Mouse (Mus musculus): ENCODE measurements around the gene Zfp622.
"Not testable (repeated sequence)": the region's sequence is repeated elsewhere in the genome, so short reads cannot be mapped to it uniquely, and the experiment has no call there.

Zfp622 gene

GRCm38 (mm10) chr15:25971596-25971995 lies 12.6 kb upstream of the Zfp622 start:
- DNase-seq (ENCODE audit: low spot score), result no peak

DNA sequence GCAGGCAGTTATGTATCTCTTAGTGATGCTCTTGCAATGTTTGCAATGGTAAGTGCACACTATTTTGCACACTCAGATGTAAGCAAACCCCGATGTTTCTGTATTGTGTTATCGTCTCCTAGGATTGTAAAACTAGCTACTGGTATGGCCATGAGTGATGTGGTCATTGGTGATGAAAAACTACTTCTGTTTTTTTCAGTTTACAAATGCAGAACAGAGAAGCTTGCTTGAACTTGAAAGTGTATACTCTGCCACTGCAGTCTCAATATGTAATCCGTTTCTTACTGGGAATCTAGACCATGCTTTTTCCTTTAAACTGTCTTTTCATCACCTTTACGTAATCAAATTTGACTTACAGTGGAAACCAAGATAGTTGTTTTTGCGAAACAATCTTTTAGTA lies 11.4 kb upstream of the Zfp622 start:
- DNase-seq (ENCODE audit: low spot score), result no peak

GRCm38 (mm10) chr15:25974352-25974751 lies 9.8 kb upstream of the Zfp622 start:
- no peak for DNase-seq (ENCODE audit: low spot score)

DNA sequence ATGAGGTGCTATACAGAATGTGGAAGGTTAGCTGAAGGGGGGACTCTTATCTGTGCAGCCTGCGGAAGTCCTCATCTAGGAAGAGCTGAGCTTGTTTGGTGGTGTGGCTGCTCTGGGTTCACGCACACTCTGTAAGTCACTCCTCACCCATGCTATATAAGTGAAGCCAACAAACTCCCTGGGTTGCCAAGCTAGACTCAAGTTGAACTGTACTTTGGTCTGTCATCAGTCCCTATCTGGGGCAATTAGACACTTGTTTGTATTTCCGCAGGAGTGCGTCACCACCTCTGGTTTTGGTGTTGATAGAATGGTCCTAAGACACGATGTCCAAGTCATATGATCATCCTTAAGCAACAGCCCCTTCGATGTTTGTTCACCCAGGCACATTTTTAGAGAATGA lies 8.4 kb upstream of the Zfp622 start:
- no peak for DNase-seq (ENCODE audit: low spot score)

- DNase-seq (ENCODE audit: low spot score), result peak; percentile 18
Observed at GRCm38 (mm10) chr15:25983614-25984013, 552 bp upstream of the Zfp622 start.

GRCm38 (mm10) chr15:25984734-25985492 lies 747 bp downstream of the Zfp622 start:
- DNase-seq (ENCODE audit: low spot score), result no peak

DNA sequence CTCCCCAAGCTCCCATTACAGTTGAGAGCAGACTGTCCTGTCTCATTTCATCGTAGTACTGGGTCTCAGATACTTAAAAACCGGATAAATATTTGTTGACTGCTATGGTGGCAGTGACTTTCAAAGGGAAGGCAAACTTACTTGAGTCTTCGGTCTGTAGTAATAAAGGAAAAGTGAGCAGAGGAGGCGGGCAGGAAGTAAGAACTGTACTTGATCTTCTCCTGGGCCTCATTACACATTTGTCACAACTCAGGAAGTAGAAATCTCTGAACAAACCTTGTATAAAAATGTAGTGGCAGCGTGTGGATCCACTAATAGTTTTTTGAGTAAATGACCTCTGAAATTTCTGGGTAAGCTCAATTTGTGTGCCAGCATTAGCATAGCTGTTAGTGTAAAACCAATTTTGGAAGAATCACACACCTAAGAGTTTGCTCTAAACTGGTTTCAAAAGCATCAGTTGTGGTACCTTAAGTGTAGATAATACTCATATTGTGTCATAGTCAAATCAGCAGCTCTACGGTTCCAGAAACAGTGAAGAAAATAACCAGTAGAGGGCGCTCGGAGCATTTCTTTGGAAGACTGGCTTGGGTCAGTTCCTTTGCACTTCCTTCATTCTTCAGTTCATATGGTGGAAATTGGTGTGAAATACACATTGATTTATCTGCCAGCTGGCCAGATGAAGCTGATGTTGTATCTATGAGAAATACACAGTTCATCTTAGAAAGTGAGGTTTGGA lies 9.0 kb downstream of the Zfp622 start:
- peak; percentile 83 for DNase-seq (ENCODE audit: low spot score)

DNA sequence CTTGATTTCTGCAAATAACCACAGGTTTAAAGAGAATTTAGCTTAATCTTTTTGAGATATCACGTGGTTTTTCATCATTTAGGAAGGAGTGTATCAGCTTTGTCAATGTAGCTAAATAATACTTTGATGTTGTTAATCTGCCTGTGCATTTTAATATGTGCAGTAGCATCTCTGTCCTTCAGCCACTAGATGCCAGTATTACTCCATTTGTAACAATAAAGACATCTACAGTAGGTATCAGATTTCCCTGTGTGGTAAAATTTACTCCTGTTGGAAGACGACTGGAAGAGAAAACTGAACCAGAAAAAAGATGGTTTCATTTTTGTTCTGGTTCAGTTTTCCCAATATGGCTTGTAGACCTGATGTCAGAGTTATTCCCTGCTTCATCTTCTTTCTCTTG lies 11.4 kb downstream of the Zfp622 start:
- DNase-seq (ENCODE audit: low spot score), result peak; percentile 59

GRCm38 (mm10) chr15:25999545-25999944 lies 15.4 kb downstream of the Zfp622 start:
- not testable (repeated sequence) for DNase-seq (ENCODE audit: low spot score)

DNA sequence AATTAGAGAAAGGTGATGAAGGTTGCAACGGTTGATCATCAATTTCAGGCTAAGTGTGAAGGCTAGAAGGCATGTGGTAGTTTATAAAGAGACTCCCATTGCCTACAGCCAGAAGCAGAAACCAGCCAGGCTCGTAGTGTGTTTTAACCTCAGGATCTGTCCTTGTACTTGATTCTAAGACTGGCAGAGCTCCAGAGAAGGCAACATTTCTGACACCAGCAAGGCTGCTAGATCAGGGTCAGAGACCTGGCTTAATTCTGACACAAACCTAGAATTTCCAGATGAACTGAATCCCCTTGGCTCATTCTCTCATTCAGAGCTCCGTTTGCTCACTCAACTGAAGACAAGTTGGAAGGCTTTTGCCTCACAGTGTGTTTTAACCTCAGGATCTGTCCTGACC lies 24.5 kb downstream of the Zfp622 start:
- DNase-seq (ENCODE audit: low spot score), result no peak

GRCm38 (mm10) chr15:26012891-26013290 lies 28.7 kb downstream of the Zfp622 start:
- no peak for DNase-seq (ENCODE audit: low spot score)

GRCm38 (mm10) chr15:26015979-26016665 lies 32.0 kb downstream of the Zfp622 start:
- DNase-seq (ENCODE audit: low spot score), result no peak

GRCm38 (mm10) chr15:26021721-26022120 lies 37.6 kb downstream of the Zfp622 start:
- DNase-seq (ENCODE audit: low spot score), result no peak

GRCm38 (mm10) chr15:26022636-26023035 lies 38.5 kb downstream of the Zfp622 start:
- no peak for DNase-seq (ENCODE audit: low spot score)

DNA sequence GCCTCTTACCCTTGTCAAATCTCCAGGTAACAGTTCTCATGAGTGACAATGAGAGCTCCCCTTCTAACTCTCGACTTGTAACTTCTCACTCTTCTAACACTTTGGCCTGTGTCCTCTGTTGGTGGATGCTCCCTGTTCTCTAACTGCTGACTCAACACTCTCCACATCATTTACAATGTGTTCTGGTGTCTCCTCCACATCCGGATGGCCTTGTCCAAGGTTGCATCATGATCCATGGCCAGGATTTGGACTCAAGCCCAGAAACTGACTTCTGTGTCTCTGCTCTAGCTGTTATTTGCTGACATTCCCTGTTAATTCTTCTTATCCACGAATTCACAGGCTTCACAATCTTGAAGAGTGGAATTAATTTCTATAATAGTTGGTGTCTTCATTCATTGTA lies 47.5 kb downstream of the Zfp622 start:
- DNase-seq (ENCODE audit: low spot score), result no peak

DNA sequence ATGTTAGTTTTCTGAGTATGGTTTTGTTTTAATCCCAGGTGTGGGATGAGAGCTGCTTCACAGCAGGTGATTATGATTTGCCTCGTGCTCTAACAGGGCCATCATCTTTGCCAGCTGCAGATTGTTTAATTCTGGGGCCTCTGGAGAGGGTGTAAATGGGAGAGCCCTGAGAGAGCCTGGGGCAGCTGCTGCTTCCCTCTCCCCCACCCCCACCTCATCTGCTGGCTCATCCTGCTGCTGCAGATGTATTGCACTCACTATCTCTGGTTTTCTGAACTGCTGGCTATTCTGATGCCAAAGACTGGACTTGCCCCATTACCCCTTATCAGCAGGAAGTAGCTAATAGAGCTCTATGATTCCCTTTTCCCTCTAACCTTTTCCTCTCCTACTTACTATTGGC lies 56.4 kb downstream of the Zfp622 start:
- DNase-seq (ENCODE audit: low spot score), result no peak

DNA sequence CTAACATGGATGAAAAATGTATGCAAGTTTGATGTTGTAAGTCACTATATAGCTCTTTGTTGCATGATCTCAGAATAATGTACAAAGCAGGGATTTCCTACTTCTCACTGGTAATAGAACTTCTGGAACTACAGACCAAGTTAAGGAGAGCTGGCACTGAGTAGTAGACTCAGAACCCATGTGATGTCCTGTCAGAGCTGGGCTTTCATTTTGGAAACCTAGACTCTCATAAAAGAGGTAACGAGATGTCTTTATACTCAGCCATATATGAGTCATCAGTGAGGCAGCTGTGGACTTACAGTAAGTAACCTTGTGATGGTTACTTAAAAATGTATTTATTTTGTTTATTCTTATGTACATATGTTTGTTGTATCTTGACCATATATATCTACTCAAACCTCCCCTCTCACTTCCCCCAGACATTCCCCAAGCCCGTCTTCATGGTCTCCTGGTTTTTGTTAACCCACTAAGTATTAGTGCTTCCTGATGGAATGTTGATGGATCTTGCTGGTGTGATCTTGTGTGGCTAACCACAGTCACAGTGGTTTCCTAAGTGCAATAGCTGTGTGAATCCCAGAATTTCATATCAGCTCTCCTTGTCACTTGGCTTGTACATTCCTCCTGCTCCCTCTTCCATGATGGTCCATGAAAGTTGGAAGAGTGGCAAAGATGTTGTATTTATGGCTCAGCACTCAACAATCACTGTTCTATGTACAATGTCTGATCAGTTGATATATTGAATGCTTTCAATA lies 57.2 kb downstream of the Zfp622 start:
- DNase-seq (ENCODE audit: low spot score), result no peak

All from layer of hippocampus, adult 9-10 months (tissue).